ENCODE assay signal across 11 mouse cellular contexts in genomic region chr16:8667814-8668213, GRCm38 (mm10). TPM values are rescaled to one million over a fixed set of nuclear protein-coding genes. Genes with fewer than 3 reads are reported as not detected.
A peak's percentile ranks its signal among the peaks of the same experiment; 100 is the strongest.
DNase-seq lines count a peak whose midpoint lies in the region; ATAC-seq and TF ChIP-seq lines count a peak whose summit lies in the region.
"Had no signal": no experiment of that assay in that cellular context is flagged by ENCODE, and none has a peak within 500 bp of the region (broad histone marks: within the 10 kb centered on the region; RNA-seq: fewer than 3 reads in every experiment).

No protein-coding gene starts in this region.

- intact Hi-C loops in gastrocnemius, adult 2 months (cut with DNase I) = no loop called here
- intact Hi-C loops in heart, adult 2 months (cut with DNase I) = no loop called here

- no peak for ATAC-seq in liver, embryonic 13.5 days (ENCODE audit: low read depth)
- ATAC-seq in megakaryocyte, adult 5-6 weeks (ENCODE audit: poor library complexity, severe bottlenecking) = no peak
- ATAC-seq in megakaryocyte-erythroid progenitor cell, adult 5-6 weeks (replicated peaks; ENCODE audit: low FRiP score, low TSS enrichment, poor library complexity, severe bottlenecking) = no peak

- H3ac ChIP-seq in C2C12 (ENCODE audit: control insufficient read depth, insufficient read length, low read depth) = peak overlapping the region; percentile 4

- peak overlapping the region; percentile 73 for H3K27ac ChIP-seq in gastrocnemius, adult 2 months
- H3K27ac ChIP-seq in heart, adult 2 months = peak overlapping the region; percentile 84
- H3K27ac ChIP-seq in liver, embryonic 13.5 days = peak overlapping the region; percentile 47

- peaks cover 45% of the 10 kb centered on the region for H3K4me1 ChIP-seq in heart, adult 2 months (ENCODE audit: control insufficient read depth, insufficient read depth, low read length)
- peaks cover 82% of the 10 kb centered on the region for H3K4me1 ChIP-seq in liver, embryonic 13.5 days (replicated peaks)

- H3K79me2 ChIP-seq in C2C12 (ENCODE audit: control insufficient read depth, insufficient read depth) = peaks cover 84% of the 10 kb centered on the region
- no peaks in the 10 kb centered on the region; the same call in 1 of the 2 replicates for H3K79me2 ChIP-seq in heart, adult 2 months (replicated peaks; ENCODE audit: control insufficient read depth, insufficient read depth, low read length)

- peak overlapping the region; percentile 29 for H3K4me2 ChIP-seq in liver, embryonic 13.5 days

- H3K4me3 ChIP-seq in gastrocnemius, adult 2 months = peak overlapping the region; percentile 31
- H3K4me3 ChIP-seq in C2C12 (ENCODE audit: insufficient read depth, poor library complexity, severe bottlenecking) = no peak overlapping the region
- no peak overlapping the region for H3K4me3 ChIP-seq in heart, adult 2 months
- H3K4me3 ChIP-seq in liver, embryonic 13.5 days (replicated peaks) = no peak overlapping the region; the same call in 1 of the 2 replicates

- TF ChIP-seq EP300 in heart, adult 2 months (IDR thresholded peaks at IDR 0.05; ENCODE audit: insufficient read depth, low read depth, low read length) = no peak

- 50% methylated on average over 4 of the region's 4 CpGs for WGBS in heart, adult 2 months
- 62% methylated on average over 4 of the region's 4 CpGs for WGBS in liver, embryonic 13.5 days (ENCODE audit: insufficient replicate concordance)

- H3K27me3 ChIP-seq in C2C12 (ENCODE audit: control insufficient read depth, insufficient read depth, insufficient read length) = no peaks in the 10 kb centered on the region
- no peaks in the 10 kb centered on the region for H3K27me3 ChIP-seq in heart, adult 2 months (ENCODE audit: control insufficient read depth, insufficient read depth, low read length)
- no peaks in the 10 kb centered on the region for H3K27me3 ChIP-seq in liver, embryonic 13.5 days

- H3K36me3 ChIP-seq in C2C12 (ENCODE audit: control insufficient read depth, insufficient read depth) = peaks cover 28% of the 10 kb centered on the region
- H3K36me3 ChIP-seq in heart, adult 2 months (ENCODE audit: control insufficient read depth, insufficient read depth, low read length) = peaks cover 2% of the 10 kb centered on the region; the same call in 1 of the 2 replicates
- peaks cover 62% of the 10 kb centered on the region for H3K36me3 ChIP-seq in liver, embryonic 13.5 days

- H3K79me3 ChIP-seq in C2C12 (ENCODE audit: low read depth) = peaks cover 70% of the 10 kb centered on the region

- DNase-seq in gastrocnemius, adult 2 months = peak; percentile 55
- no peak for DNase-seq in gastrocnemius, postnatal 10 days
- DNase-seq in heart, adult 2 months = peak; percentile 59 to 61
- no peak for DNase-seq in liver, embryonic 13.5 days
- no peak for DNase-seq in left cerebral cortex, adult 8-10 months (ENCODE audit: low spot score in 2 of 2)
- DNase-seq: kidney, adult 9 months had no signal

- no peak overlapping the region for H3K9ac ChIP-seq in heart, adult 2 months (ENCODE audit: low read depth, low read length)
- H3K9ac ChIP-seq in liver, embryonic 13.5 days = peak overlapping the region; percentile 52

- H3K9me3 ChIP-seq in liver, embryonic 13.5 days (replicated peaks) = no peaks in the 10 kb centered on the region

- no peak for TF ChIP-seq CTCF in gastrocnemius, adult 2 months (IDR thresholded peaks at IDR 0.05)
- no peak for TF ChIP-seq CTCF in C2C12 (IDR thresholded peaks at IDR 0.05; ENCODE audit: control insufficient read depth, insufficient read depth, insufficient read length)
- no peak for TF ChIP-seq CTCF in heart, adult 2 months (IDR thresholded peaks at IDR 0.05)

- TF ChIP-seq POLR2A in heart, adult 2 months (IDR thresholded peaks at IDR 0.05; ENCODE audit: insufficient read depth, low read depth, low read length) = no peak; the same call in 1 of the 2 replicates

TF ChIP-seq in C2C12, 6 proteins besides CTCF, POLR2A, EP300 and RAD21:
- TF ChIP-seq MAX (IDR thresholded peaks at IDR 0.05) (no peak), FOSL1 (IDR thresholded peaks at IDR 0.05; ENCODE audit: insufficient read depth, low read length, poor library complexity, severe bottlenecking) (no peak), CEBPB (IDR thresholded peaks at IDR 0.05; ENCODE audit: low read depth) (no peak), MYOD1 (IDR thresholded peaks at IDR 0.05; ENCODE audit: control insufficient read depth, insufficient read length, low read depth) (no peak), MYOG (IDR thresholded peaks at IDR 0.05; ENCODE audit: control insufficient read depth, extremely low read depth, insufficient read length) (no peak), USF1 (IDR thresholded peaks at IDR 0.05; ENCODE audit: low read depth) (no peak)

RNA-seq across cellular contexts. Expression of gene Carhsp1, which starts 4.1 kb away (rescaled TPM):
- total RNA-seq in gastrocnemius, adult 2 months (2021) = 1 to 10 TPM; 5.8 to 8.7 TPM
- total RNA-seq in gastrocnemius, postnatal 10 days (2021) = 10 to 100 TPM; 22.3 to 25.9 TPM
- polyA plus RNA-seq in C2C12 (2012; fragmentation: generic; extraction: Trizol) = 94.2 TPM
- 10 to 100 TPM; 15.2 to 18.3 TPM for total RNA-seq in heart, adult 2 months (2021)
- 27.1 and 30.5 TPM in 2 replicates for polyA plus RNA-seq in heart, adult 2 months (2012; rRNA removed)
- 62.4 and 67.1 TPM in 2 replicates for polyA plus RNA-seq in liver, embryonic 13.5 days (2015; fragmentation: Nextera tagmentation; extraction: Ambion mirVana)
- total RNA-seq in megakaryocyte, adult 5-6 weeks (2015) = 18.1 and 21.9 TPM in 2 replicates
- total RNA-seq in megakaryocyte, adult 5-6 weeks (2017) = 27.1 and 29.6 TPM in 2 replicates
- 10 to 100 TPM; 29.8 to 33.0 (median 31.3) TPM for total RNA-seq in left cerebral cortex, adult 8-10 months (2022)
- 28.8 and 32.5 TPM in 2 replicates for total RNA-seq in megakaryocyte-erythroid progenitor cell, adult 5-6 weeks (2014; fragmentation: Nextera tagmentation)
- 18.5 and 23.8 TPM in 2 replicates for total RNA-seq in megakaryocyte-erythroid progenitor cell, adult 5-6 weeks (2017)

RNA-seq across cellular contexts. Expression of gene Gm5767, which starts 12.8 kb away (rescaled TPM):
- not detected for total RNA-seq in gastrocnemius, adult 2 months (2021)
- not detected for total RNA-seq in gastrocnemius, postnatal 10 days (2021)
- polyA plus RNA-seq in C2C12 (2012; fragmentation: generic; extraction: Trizol) = not detected
- total RNA-seq in heart, adult 2 months (2021) = not detected
- 0.39 TPM in 1 of 2 replicates, not detected in the other for polyA plus RNA-seq in heart, adult 2 months (2012; rRNA removed)
- polyA plus RNA-seq in liver, embryonic 13.5 days (2015; fragmentation: Nextera tagmentation; extraction: Ambion mirVana) = not detected in 2 replicates
- total RNA-seq in megakaryocyte, adult 5-6 weeks (2015) = not detected in 2 replicates
- not detected in 2 replicates for total RNA-seq in megakaryocyte, adult 5-6 weeks (2017)
- not detected for total RNA-seq in left cerebral cortex, adult 8-10 months (2022)
- total RNA-seq in megakaryocyte-erythroid progenitor cell, adult 5-6 weeks (2014; fragmentation: Nextera tagmentation) = not detected in 2 replicates
- total RNA-seq in megakaryocyte-erythroid progenitor cell, adult 5-6 weeks (2017) = not detected in 2 replicates
- polyA plus RNA-seq: brain, embryonic 14.5 days; embryonic facial prominence, embryonic 14.5 days had no signal

RNA-seq across cellular contexts. Expression of gene Tmem186, which starts 30.3 kb away (rescaled TPM):
- 10 to 100 TPM; 12.4 to 12.9 TPM for total RNA-seq in gastrocnemius, adult 2 months (2021)
- 1 to 10 TPM; 8.6 to 9.2 TPM for total RNA-seq in gastrocnemius, postnatal 10 days (2021)
- 8.5 TPM for polyA plus RNA-seq in C2C12 (2012; fragmentation: generic; extraction: Trizol)
- 10 to 100 TPM; 17.2 to 19.1 TPM for total RNA-seq in heart, adult 2 months (2021)
- 13.7 and 20.0 TPM in 2 replicates for polyA plus RNA-seq in heart, adult 2 months (2012; rRNA removed)
- 11.2 and 11.8 TPM in 2 replicates for polyA plus RNA-seq in liver, embryonic 13.5 days (2015; fragmentation: Nextera tagmentation; extraction: Ambion mirVana)
- 4.2 and 4.7 TPM in 2 replicates for total RNA-seq in megakaryocyte, adult 5-6 weeks (2015)
- total RNA-seq in megakaryocyte, adult 5-6 weeks (2017) = 6.6 and 8.0 TPM in 2 replicates
- 10 to 100 TPM; 12.5 to 14.2 (median 13.5) TPM for total RNA-seq in left cerebral cortex, adult 8-10 months (2022)
- 17.2 and 18.1 TPM in 2 replicates for total RNA-seq in megakaryocyte-erythroid progenitor cell, adult 5-6 weeks (2014; fragmentation: Nextera tagmentation)
- 12.5 and 22.9 TPM in 2 replicates for total RNA-seq in megakaryocyte-erythroid progenitor cell, adult 5-6 weeks (2017)

RNA-seq across cellular contexts. Expression of gene Pmm2, which starts 30.3 kb away (rescaled TPM):
- 10 to 100 TPM; 14.9 to 24.0 TPM for total RNA-seq in gastrocnemius, adult 2 months (2021)
- total RNA-seq in gastrocnemius, postnatal 10 days (2021) = 10 to 100 TPM; 29.1 to 30.7 TPM
- 44.2 TPM for polyA plus RNA-seq in C2C12 (2012; fragmentation: generic; extraction: Trizol)
- 10 to 100 TPM; 28.8 to 29.1 TPM for total RNA-seq in heart, adult 2 months (2021)
- 38.8 and 50.2 TPM in 2 replicates for polyA plus RNA-seq in heart, adult 2 months (2012; rRNA removed)
- polyA plus RNA-seq in liver, embryonic 13.5 days (2015; fragmentation: Nextera tagmentation; extraction: Ambion mirVana) = 37.0 and 38.5 TPM in 2 replicates
- 44.8 and 52.5 TPM in 2 replicates for total RNA-seq in megakaryocyte, adult 5-6 weeks (2015)
- total RNA-seq in megakaryocyte, adult 5-6 weeks (2017) = 55.3 and 62.6 TPM in 2 replicates
- total RNA-seq in left cerebral cortex, adult 8-10 months (2022) = 10 to 100 TPM; 28.6 to 33.1 (median 29.1) TPM
- total RNA-seq in megakaryocyte-erythroid progenitor cell, adult 5-6 weeks (2014; fragmentation: Nextera tagmentation) = 54.8 and 74.7 TPM in 2 replicates
- total RNA-seq in megakaryocyte-erythroid progenitor cell, adult 5-6 weeks (2017) = 51.1 and 56.8 TPM in 2 replicates

Comparison
In these comparisons a context has a peak if more than half of its experiments do, and no peak if none do; other contexts are left out.
1. DNase-seq: peak in gastrocnemius, adult 2 months (single experiment) and heart, adult 2 months (2 of 2); none in gastrocnemius, postnatal 10 days (single experiment), liver, embryonic 13.5 days (single experiment) and left cerebral cortex, adult 8-10 months (0 of 2).
2. Peak in every context shown above with its lines, with median percentiles within 50 percentile points of each other: H3K27ac ChIP-seq.